Mouse (Mus musculus) erythroblast, embryonic 14.5 days (primary cell): ENCODE data around the gene Ldlrad3.

Source experiments
- GATA1 ChIP-seq: IDR thresholded peaks from 2 replicates; pipeline ENCODE4 v1.6.1; 2012; ENCODE audit warnings: low read length, inconsistent platforms, mixed read lengths
- TAL1 ChIP-seq: IDR thresholded peaks from 3 replicates; pipeline ENCODE4 v1.6.1; 2012; ENCODE audit warnings: low read length, inconsistent platforms, mixed read lengths

DNA sequence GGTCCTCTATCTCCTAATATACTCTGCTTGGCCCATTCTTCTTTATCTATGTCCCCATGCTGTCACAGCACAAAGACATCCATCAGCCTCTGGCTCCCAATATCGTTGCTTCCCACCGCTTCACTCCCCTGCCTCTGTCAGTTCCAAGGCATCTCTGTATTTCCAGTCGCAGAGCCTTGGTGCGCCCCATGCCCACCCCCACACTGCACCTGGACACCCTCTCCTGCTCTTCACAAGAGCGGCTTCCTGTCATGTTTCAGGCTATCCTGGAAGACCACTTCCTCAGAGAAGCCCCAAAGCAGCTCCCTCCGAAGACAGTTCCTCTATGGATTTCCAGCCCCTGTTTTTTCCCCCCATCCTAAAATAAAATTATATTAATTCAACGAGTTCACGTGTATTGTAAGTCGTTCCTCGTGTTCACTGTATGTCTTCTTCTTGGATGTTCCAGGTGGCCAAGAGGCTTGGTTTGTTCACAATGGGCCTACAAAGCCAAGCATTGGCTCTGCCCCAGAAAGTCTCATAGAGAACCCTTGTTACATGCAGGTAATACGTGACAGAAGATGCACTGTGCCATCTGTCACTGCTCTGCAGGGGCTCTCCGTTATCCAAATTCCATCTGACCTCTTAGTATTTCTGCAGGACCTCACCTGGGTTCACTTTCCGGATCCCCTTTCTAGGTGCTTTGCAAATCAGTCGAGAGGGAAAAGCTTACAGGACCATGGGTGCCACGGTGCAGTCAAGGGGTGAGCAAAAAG lies 276.7 kb downstream of the Ldlrad3 start:
- TF ChIP-seq GATA1 (no peak), TAL1 (no peak)
